Mouse (Mus musculus) heart, postnatal 0 days (tissue): ENCODE results near the gene Pkp1.

Experiments used
- CTCF ChIP-seq: IDR thresholded peaks from 2 replicates; pipeline ENCODE4 v1.5.1; 2016; ENCODE audit warnings: antibody characterized with exemption, control low read depth, low read depth
- EP300 ChIP-seq: IDR thresholded peaks from 2 replicates; pipeline ENCODE4 v1.6.1; 2016; ENCODE audit warnings: antibody characterized with exemption, low read depth

DNA sequence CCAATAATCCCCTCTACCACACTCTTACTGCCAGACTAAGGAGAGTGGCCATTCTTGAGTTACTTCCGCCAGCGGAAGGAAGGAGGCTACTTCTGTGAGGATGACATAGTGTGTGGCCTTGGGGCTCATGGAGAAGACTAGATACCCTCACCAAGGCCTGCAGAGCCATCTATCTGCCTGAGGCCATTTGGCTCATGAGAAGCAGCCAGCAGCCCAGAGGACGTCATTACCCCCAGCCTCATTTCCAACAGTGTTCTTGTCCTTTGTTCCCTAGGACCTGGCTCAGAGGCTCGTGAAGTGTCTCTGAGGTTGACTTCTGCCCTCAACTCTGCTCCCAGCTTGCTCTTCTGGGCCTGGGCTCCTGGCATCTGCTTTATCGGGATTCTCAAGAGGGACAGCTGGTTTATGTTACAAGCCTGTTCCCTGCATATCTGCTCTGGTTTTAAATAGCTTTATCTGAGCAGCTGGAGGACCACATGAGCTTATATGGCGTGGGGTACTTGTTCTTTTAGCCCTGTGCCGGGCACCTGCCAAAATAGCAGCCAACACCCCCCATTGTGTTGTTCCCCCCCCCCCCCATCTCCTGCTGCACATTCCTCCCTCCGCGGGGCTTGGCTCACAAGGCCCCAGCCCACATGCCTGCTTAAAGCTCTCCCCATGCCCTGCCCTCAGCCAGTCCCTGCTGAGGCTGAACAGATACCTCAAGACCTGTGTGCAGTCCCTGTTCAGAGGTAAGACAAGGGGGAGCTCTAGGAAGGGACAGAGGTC, 83.1 kb downstream of the Pkp1 start, which contains the start of gene Tnnt2:
- no peak for TF ChIP-seq CTCF
- TF ChIP-seq EP300, result peak; percentile 100
